Mouse (Mus musculus) cerebellum, adult 2 months (tissue): ENCODE data around the gene Frmd4a.

Source experiments
- CTCF ChIP-seq: fragments of 200-500 bp; IDR thresholded peaks from 2 replicates; pipeline ENCODE4 v1.5.1; 2011; ENCODE audit warnings: low read depth, mild to moderate bottlenecking, control low read depth, low read length, moderate library complexity, borderline replicate concordance; ENCODE audit not compliant: insufficient read depth
- POLR2A ChIP-seq: fragments of 200-500 bp; IDR thresholded peaks from 2 replicates; pipeline ENCODE4 v1.6.1; 2011; ENCODE audit warnings: low read length, control low read depth, borderline replicate concordance; ENCODE audit not compliant: insufficient read depth

DNA sequence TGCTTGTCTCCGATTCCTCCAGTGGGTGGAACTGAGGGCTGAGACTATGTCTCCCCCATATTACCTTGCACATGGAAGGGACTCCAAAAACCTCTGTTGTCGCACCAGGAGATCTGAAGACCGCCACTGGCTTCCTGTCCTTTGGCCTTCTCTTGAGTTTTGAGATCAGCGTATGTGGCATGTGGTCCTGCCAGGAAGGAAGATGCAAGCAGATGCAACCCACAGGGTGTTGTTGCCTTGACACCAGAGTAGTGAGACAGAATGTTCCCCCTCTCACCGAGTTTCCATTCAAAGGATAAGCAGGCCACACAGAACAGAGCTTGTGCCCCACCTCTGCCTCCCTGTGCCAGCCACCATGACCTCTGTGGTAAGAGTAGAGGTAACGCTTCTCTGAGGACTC, 563.1 kb downstream of the Frmd4a start:
- TF ChIP-seq CTCF (no peak), POLR2A (no peak)
